Mouse (Mus musculus) intestine, embryonic 15.5 days (tissue): ENCODE data around the gene Abcc1. TPM values are rescaled to one million over a fixed set of nuclear protein-coding genes. Genes with fewer than 3 reads are reported as not detected.
A peak's percentile ranks its signal among the peaks of the same experiment; 100 is the strongest.

ENCODE experiments used
- ATAC-seq: fragments of 200-750 bp; cut with Nextera tagmentation; 2 replicates; pipeline ENCODE4 v1.8.0; 2017; ENCODE audit warnings: moderate TSS enrichment, moderate library complexity
- H3K27ac ChIP-seq: fragments of 300-500 bp; sonication (generic); 2 replicates; pipeline ENCODE4 v1.5.1; 2015; ENCODE audit warnings: mild to moderate bottlenecking, inconsistent platforms
- H3K27me3 ChIP-seq: fragments of 300-500 bp; sonication (generic); replicated peaks from 2 replicates; pipeline ENCODE4 v1.6.1; 2015; ENCODE audit warnings: inconsistent platforms
- H3K36me3 ChIP-seq: fragments of 300-500 bp; sonication (generic); 2 replicates; pipeline ENCODE4 v1.6.1; 2015; ENCODE audit warnings: inconsistent platforms
- H3K4me1 ChIP-seq: fragments of 300-500 bp; sonication (generic); replicated peaks from 2 replicates; pipeline ENCODE4 v1.6.1; 2015; ENCODE audit warnings: inconsistent platforms
- H3K4me2 ChIP-seq: fragments of 300-500 bp; sonication (generic); replicated peaks from 2 replicates; pipeline ENCODE4 v1.6.1; 2015; ENCODE audit warnings: mild to moderate bottlenecking, inconsistent platforms
- H3K4me3 ChIP-seq: fragments of 300-500 bp; sonication (generic); replicated peaks from 2 replicates; pipeline ENCODE4 v1.5.1; 2015; ENCODE audit warnings: inconsistent platforms
- H3K9ac ChIP-seq: fragments of 300-500 bp; sonication (generic); 2 replicates; pipeline ENCODE4 v1.6.1; 2015; ENCODE audit warnings: inconsistent platforms
- H3K9me3 ChIP-seq: fragments of 300-500 bp; sonication (generic); 2 replicates; pipeline ENCODE4 v1.6.1; 2016; ENCODE audit warnings: inconsistent platforms
- WGBS: fragments of 180-500 bp; shearing (Covaris S2); methylation state at CpG from one replicate; pipeline ENCODE4 v1.1.7; 2015; 5-methylcytosine and 5-hydroxymethylcytosine counted together
- polyA plus RNA-seq: library from polyadenylated mRNA; unstranded; fragments of >200 nt; fragmentation: Nextera tagmentation; extraction: Ambion mirVana; gene quantifications from 2 replicates; pipeline ENCODE4 v1.2.1, GENCODE M21; 2015

Abcc1 gene
- polyA plus RNA-seq, 1 experiment from 2014 or later, result 8.3 TPM

DNA sequence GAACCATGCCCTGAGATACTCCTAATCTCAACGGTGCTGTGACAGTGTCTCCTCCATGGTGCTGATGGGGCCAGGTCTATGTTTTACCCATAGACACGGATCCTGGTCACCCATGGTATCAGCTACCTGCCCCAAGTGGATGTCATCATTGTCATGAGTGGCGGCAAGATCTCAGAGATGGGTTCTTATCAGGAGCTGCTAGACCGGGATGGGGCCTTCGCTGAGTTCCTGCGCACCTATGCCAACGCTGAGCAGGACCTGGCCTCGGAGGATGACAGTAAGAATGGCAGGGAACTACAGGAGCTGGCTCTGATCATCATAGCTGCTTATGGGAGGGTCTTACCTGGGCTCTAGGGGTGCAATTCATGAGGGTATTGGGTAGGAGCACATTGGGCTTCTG is 86.9 kb downstream of the Abcc1 start:
- H3K4me2 ChIP-seq, result no peak overlapping the region
- H3K27me3 ChIP-seq, result no peaks in the 10 kb centered on the region
- no peaks in the 10 kb centered on the region for H3K9me3 ChIP-seq
- ATAC-seq, result no peak
- no peaks in the 10 kb centered on the region for H3K4me1 ChIP-seq
- 0 out of 2 replicates have a peak, but pooled peaks cover 5% of the 10 kb centered on the region for H3K36me3 ChIP-seq
- H3K4me3 ChIP-seq, result no peak overlapping the region
- no peak overlapping the region for H3K27ac ChIP-seq
- WGBS, result 93% methylated on average over 8 of the region's 8 CpGs
- H3K9ac ChIP-seq, result no peak overlapping the region

DNA sequence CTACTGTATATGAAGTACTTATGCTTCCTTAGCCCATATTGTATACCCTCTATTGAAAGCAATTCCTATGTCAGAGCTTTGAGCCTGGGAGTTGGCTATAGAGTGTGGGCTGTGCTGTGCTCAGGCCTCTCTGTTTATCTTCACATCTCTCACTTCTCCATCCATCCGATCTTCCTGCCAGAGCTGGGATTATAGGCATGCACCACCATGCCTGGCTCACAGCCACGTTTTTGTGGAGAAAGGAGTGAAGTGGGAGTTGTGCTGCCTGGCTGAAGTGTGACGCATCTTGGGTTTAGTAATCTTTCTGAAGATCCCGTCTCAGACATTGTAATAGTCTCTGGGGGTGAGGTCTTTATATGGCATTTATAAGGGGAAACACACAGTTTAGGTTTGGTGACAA is 88.5 kb downstream of the Abcc1 start:
- Histone ChIP-seq H3K9ac (no peak overlapping the region), H3K36me3 (0 out of 2 replicates have a peak, but pooled peaks cover 5% of the 10 kb centered on the region), H3K4me3 (no peak overlapping the region), H3K4me1 (no peaks in the 10 kb centered on the region), H3K4me2 (no peak overlapping the region), H3K9me3 (no peaks in the 10 kb centered on the region), H3K27me3 (no peaks in the 10 kb centered on the region), H3K27ac (no peak overlapping the region)
- 74% methylated on average over 4 of the region's 4 CpGs for WGBS
- no peak for ATAC-seq

DNA sequence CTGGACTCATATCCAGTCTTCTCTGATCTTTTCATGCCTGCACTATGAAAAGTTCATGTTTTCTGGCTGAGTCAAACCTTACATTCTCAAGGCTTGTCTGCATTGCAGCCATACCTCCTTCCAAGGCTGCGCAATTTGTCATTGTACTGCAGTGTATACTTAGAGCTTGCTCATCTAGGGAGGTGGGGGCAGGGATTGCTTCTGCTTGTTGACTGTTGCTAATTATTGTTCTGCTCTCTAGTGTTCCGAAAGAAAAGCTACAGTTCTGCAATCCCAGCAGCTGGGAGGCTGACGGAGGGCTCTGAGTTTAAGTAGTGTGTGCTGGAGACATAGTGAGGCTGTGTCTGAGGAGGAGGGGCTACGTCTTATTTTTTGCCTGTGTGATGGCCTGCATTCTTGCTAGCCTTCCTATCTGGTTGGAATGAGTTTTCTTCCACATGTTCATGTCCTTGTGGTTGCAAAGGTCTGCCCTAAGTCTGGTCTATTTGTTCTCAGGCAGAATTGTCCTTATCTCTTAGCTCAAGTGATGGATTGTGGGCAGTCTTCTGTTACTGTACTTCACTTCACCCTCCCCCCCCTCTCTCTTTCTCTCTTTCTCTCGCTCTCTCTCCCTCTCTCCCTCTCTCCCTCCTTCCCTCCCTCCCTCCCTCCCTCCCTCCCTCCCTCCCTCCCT is 90.2 kb downstream of the Abcc1 start:
- Histone ChIP-seq H3K9me3 (no peaks in the 10 kb centered on the region), H3K4me1 (no peaks in the 10 kb centered on the region), H3K9ac (no peak overlapping the region), H3K4me3 (no peak overlapping the region), H3K27ac (no peak overlapping the region), H3K4me2 (no peak overlapping the region), H3K27me3 (no peaks in the 10 kb centered on the region), H3K36me3 (0 out of 2 replicates have a peak, but pooled peaks cover 3% of the 10 kb centered on the region)
- peak; percentile 66 for ATAC-seq
- WGBS, result 59% methylated on average over 5 of the region's 5 CpGs

DNA sequence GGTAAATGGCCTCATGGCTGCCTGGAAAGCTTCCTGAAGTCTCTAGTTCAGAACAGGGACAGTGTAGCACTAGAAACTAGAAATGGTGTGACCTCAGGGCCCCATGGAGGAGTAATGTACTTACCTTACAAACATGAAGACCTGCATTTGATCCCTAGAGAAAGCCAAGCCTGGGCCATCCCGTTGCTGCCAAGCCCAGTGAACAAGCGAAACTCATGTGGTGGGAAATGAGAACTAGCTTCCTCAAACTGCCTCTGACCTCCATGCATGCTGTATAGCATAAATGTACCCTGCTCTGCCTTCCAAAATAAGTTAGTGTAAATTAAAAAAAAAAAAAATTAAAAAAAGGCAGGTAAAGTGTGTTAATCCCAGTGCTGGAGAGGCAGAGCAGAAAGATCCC is 101.2 kb downstream of the Abcc1 start:
- H3K27ac ChIP-seq, result no peak overlapping the region
- H3K4me3 ChIP-seq, result no peak overlapping the region
- no peaks in the 10 kb centered on the region for H3K4me1 ChIP-seq
- no peaks in the 10 kb centered on the region for H3K9me3 ChIP-seq
- ATAC-seq, result no peak
- H3K36me3 ChIP-seq, result peaks cover 15% of the 10 kb centered on the region; the same call in 1 of the 2 replicates
- 91% methylated on average over 2 of the region's 2 CpGs for whole genome bisulfite sequencing
- H3K9ac ChIP-seq, result no peak overlapping the region
- no peak overlapping the region for H3K4me2 ChIP-seq
- no peaks in the 10 kb centered on the region for H3K27me3 ChIP-seq

DNA sequence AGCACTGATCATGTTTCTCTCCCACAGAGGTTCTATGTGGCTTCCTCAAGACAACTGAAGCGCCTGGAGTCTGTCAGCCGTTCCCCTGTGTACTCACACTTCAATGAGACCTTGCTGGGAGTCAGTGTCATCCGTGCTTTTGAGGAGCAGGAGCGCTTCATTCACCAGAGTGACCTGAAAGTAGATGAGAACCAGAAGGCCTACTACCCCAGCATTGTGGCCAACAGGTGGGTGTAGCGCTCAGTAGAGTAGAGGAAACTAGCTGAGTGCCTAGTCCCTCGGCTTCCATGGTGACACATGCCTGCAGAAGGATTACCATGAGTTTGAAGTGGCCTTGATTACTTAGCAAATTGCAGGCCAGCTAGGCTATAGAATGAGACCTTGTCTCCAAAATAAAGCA is 103.7 kb downstream of the Abcc1 start:
- Histone ChIP-seq H3K9ac (no peak overlapping the region), H3K27me3 (no peaks in the 10 kb centered on the region), H3K36me3 (peaks cover 12% of the 10 kb centered on the region; the same call in 1 of the 2 replicates), H3K4me3 (no peak overlapping the region), H3K9me3 (no peaks in the 10 kb centered on the region), H3K4me1 (no peaks in the 10 kb centered on the region), H3K4me2 (no peak overlapping the region), H3K27ac (no peak overlapping the region)
- 91% methylated on average over 6 of the region's 6 CpGs for WGBS
- ATAC-seq, result no peak

DNA sequence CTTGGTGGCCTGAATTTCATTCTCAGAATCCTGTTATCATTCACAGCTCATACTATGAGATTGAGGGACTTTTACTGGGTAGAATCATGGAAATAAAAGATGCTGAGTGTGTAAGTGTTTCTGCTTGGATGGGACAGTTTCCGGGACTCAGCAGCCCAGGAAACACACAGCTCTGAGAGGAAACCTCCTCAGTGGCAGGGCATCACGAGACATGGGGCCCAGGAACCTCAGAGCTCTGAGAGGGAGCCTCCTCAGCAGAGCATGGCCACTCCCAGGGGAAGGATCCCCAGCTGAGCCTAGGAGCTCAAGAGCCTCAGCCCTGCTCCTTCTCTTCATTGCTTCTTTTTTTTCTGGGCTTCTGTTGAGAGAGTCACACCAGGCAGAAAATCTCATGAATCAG is 107.0 kb downstream of the Abcc1 start:
- Histone ChIP-seq H3K27me3 (no peaks in the 10 kb centered on the region), H3K4me2 (no peak overlapping the region), H3K4me3 (no peak overlapping the region), H3K9ac (no peak overlapping the region), H3K36me3 (0 out of 2 replicates have a peak, but pooled peaks cover 7% of the 10 kb centered on the region), H3K9me3 (no peaks in the 10 kb centered on the region), H3K4me1 (no peaks in the 10 kb centered on the region), H3K27ac (no peak overlapping the region)
- WGBS, result 82% methylated on average over 2 of the region's 2 CpGs
- no peak for ATAC-seq

DNA sequence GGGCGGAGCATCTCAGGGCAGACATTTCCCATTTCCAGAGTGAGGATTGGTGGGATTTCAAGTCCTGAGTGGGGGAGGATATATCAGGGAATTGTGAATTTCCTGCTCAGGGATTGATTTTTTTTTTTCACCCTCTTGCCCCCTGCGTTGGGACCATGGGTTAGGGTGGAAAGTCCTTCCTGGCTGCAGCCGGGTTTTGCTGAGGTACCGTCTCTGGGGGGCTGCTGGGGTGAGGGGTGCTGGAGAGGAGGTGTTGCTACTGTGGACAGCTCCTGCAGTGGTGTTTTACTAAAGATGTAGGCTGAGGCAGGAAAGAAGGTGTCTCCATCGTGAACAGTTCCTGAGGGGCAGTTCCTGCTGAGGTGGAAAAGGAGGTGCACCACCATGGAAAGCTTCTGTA is 107.5 kb downstream of the Abcc1 start:
- no peak for ATAC-seq
- no peak overlapping the region for H3K4me2 ChIP-seq
- H3K9ac ChIP-seq, result no peak overlapping the region
- H3K4me1 ChIP-seq, result no peaks in the 10 kb centered on the region
- WGBS, result 95% methylated on average over 5 of the region's 5 CpGs
- H3K36me3 ChIP-seq, result 0 out of 2 replicates have a peak, but pooled peaks cover 7% of the 10 kb centered on the region
- H3K4me3 ChIP-seq, result no peak overlapping the region
- no peaks in the 10 kb centered on the region for H3K9me3 ChIP-seq
- no peak overlapping the region for H3K27ac ChIP-seq
- H3K27me3 ChIP-seq, result no peaks in the 10 kb centered on the region

DNA sequence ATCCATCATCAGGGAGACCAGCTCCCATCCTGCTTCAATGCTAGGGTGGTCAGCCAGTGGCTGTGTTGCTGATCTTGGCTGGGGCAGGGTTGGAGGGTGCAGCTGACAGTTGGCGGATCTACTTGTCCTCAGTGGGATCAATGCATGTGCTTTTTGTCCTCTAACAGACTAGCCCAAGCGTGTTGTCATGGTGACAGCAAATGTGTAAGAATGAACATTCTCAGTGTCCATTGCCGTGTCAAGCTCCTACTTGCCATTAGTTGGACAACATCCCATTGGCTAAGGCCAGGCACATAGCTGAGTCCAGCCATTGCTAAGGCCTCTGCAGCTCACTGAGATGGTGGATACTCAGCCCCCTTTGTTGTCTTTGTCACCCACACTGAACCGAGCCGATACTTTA is 110.8 kb downstream of the Abcc1 start:
- 89% methylated on average over 5 of the region's 5 CpGs for WGBS
- ATAC-seq, result no peak
- no peak overlapping the region for H3K4me2 ChIP-seq
- H3K4me1 ChIP-seq, result no peaks in the 10 kb centered on the region
- no peak overlapping the region for H3K4me3 ChIP-seq
- H3K27me3 ChIP-seq, result no peaks in the 10 kb centered on the region
- no peak overlapping the region for H3K9ac ChIP-seq
- H3K27ac ChIP-seq, result no peak overlapping the region
- H3K9me3 ChIP-seq, result no peaks in the 10 kb centered on the region
- no peaks in the 10 kb centered on the region for H3K36me3 ChIP-seq

DNA sequence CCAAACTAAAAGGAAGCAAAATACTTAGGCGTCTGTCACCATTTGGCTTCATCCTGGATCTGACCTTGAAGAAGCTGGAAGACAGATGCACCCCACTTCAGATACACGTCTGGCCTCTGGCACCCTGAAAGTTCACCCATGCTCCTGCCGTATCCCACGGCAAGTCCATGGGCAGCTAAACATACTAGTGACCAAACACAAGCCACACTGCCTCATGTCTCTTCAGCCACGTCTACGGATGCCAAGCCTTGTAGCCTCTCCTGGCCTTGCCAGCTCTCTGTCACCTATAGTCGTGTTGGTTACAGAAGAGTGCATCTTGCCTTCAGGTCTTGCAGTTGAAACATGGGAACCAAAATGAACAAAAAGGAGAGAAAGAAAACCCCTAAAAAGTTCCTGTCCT is 112.3 kb downstream of the Abcc1 start:
- Histone ChIP-seq H3K9ac (no peak overlapping the region), H3K27ac (no peak overlapping the region), H3K4me3 (no peak overlapping the region), H3K4me1 (no peaks in the 10 kb centered on the region), H3K27me3 (no peaks in the 10 kb centered on the region), H3K36me3 (no peaks in the 10 kb centered on the region), H3K9me3 (no peaks in the 10 kb centered on the region), H3K4me2 (no peak overlapping the region)
- 93% methylated on average over 7 of the region's 7 CpGs for WGBS
- no peak for ATAC-seq

DNA sequence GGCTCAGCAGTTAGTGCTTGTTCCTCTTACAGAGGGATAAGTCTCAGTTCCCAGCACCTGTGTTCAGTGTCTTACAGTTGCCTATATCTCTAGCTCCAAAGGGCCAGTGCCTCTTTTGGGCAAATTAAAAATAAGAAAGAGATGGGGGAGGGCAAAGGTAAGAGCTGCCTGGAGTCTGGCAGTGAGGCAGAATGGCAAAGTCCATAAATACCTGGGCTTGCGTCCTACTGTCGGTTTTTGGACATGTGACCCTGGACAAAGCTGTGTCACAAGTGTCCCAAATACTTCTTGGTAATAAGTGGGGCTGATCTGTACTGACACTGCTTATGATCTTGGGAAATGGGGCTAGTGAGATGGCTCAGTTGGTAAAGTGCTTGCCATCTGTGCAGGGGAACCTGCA is 113.6 kb downstream of the Abcc1 start:
- Histone ChIP-seq H3K4me1 (no peaks in the 10 kb centered on the region), H3K4me3 (no peak overlapping the region), H3K4me2 (no peak overlapping the region), H3K27ac (no peak overlapping the region), H3K27me3 (no peaks in the 10 kb centered on the region), H3K36me3 (no peaks in the 10 kb centered on the region), H3K9ac (no peak overlapping the region), H3K9me3 (no peaks in the 10 kb centered on the region)
- WGBS, result 90% methylated on average over 2 of the region's 2 CpGs
- ATAC-seq, result no peak

DNA sequence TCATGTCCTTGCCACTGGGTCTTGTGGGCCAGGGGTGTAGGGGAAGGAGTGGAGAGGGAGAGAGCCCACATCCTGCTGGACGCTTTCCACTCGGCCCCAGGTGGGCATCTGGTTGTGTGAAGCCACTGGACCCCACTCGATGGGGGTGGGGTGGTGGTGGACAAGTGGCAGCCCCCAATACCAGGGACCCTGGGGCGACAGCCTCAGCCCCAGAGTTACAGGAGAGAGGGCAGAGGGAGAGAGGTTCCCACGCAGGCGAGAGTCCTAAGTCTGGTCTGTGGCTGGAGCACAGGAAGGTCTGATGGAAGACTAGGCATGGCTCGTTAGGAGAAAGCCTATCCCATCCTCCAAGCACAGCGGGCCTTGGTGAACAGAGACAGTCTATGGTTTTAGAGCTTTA is 114.7 kb downstream of the Abcc1 start:
- Histone ChIP-seq H3K27ac (no peak overlapping the region), H3K4me3 (no peak overlapping the region), H3K9ac (no peak overlapping the region), H3K27me3 (no peaks in the 10 kb centered on the region), H3K4me2 (no peak overlapping the region), H3K4me1 (no peaks in the 10 kb centered on the region), H3K9me3 (no peaks in the 10 kb centered on the region), H3K36me3 (no peaks in the 10 kb centered on the region)
- 88% methylated on average over 8 of the region's 8 CpGs for WGBS
- ATAC-seq, result no peak

DNA sequence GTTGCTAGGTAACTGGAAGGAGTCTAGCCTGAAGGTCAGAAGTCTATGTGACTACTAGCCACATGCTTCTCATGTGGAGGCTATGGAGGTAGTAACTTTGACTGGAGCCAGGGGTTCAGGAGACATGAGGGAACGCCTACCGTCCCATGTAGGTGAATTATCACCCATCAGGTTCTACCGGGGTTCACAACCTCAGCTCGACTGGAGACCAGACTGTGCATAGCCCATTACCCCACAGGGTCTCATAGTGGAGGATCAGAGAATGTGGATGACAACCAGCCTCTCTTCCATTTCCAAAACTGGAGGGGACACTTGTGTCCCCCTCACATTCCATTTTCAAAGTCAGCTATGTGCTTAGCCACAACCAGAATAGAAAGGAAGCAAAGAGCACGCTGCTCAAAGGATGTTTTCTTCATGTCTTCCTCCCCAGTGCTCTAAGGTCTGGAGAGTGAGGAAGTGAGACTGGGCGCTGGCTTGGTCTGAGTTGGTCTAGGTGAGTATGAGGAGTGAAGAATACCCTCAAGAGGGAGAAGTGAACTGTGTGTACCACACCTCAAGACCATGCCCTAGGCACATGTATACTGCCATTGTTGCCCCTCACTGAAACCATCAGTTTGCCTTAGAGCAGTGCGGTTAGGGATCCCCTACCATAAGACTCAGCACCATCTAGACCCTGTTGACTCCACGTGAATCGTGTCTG is 115.5 kb downstream of the Abcc1 start:
- Histone ChIP-seq H3K4me2 (no peak overlapping the region), H3K9ac (no peak overlapping the region), H3K4me1 (no peaks in the 10 kb centered on the region), H3K27me3 (no peaks in the 10 kb centered on the region), H3K4me3 (no peak overlapping the region), H3K36me3 (no peaks in the 10 kb centered on the region), H3K9me3 (no peaks in the 10 kb centered on the region), H3K27ac (no peak overlapping the region)
- 88% methylated on average over 9 of the region's 9 CpGs for WGBS
- ATAC-seq, result no peak
